Mouse (Mus musculus): ENCODE data around the gene Ccdc22. TPM values are rescaled to one million over a fixed set of nuclear protein-coding genes. Genes with fewer than 3 reads are reported as not detected.

Gene Ccdc22
- polyA plus RNA-seq, 1 experiment from 2014 or later: 36.1 TPM

- no peak overlapping the region for H3K9ac ChIP-seq (ENCODE audit: low read depth, low read length)
- H3K36me3 ChIP-seq (ENCODE audit: control insufficient read depth, insufficient read depth, low read length): no peaks in the 10 kb centered on the region
- no peak for ATAC-seq
- no peaks in the 10 kb centered on the region for H3K27me3 ChIP-seq (replicated peaks; ENCODE audit: control insufficient read depth, insufficient read depth, low read length)
- no peaks in the 10 kb centered on the region for H3K9me3 ChIP-seq (ENCODE audit: control insufficient read depth, low read length)
- no peaks in the 10 kb centered on the region for H3K4me1 ChIP-seq (ENCODE audit: control insufficient read depth, insufficient read depth, low read length)
- 80% methylated on average over 12 of the region's 12 CpGs for WGBS
- no peak overlapping the region for H3K27ac ChIP-seq (ENCODE audit: low read length)
- no peak overlapping the region for H3K4me3 ChIP-seq (ENCODE audit: low read length)
- no peak overlapping the region for H3K4me2 ChIP-seq (ENCODE audit: low read depth, low read length)
Measured at GRCm38 (mm10) chrX:7617889-7618551, 12.7 kb upstream of the Ccdc22 start.

- Histone ChIP-seq H3K9me3 (ENCODE audit: control insufficient read depth, low read length) (no peaks in the 10 kb centered on the region), H3K9ac (ENCODE audit: low read depth, low read length) (peak overlapping the region; percentile 49), H3K27me3 (replicated peaks; ENCODE audit: control insufficient read depth, insufficient read depth, low read length) (no peaks in the 10 kb centered on the region), H3K4me3 (ENCODE audit: low read length) (peak overlapping the region; percentile 44), H3K4me2 (ENCODE audit: low read depth, low read length) (peak overlapping the region; percentile 69), H3K4me1 (ENCODE audit: control insufficient read depth, insufficient read depth, low read length) (no peaks in the 10 kb centered on the region; the same call in 1 of the 2 replicates), H3K36me3 (ENCODE audit: control insufficient read depth, insufficient read depth, low read length) (no peaks in the 10 kb centered on the region), H3K27ac (ENCODE audit: low read length) (no peak overlapping the region)
- peak; percentile 23; the same call in 1 of the 2 replicates for ATAC-seq
- 18% methylated on average over 26 of the region's 26 CpGs for WGBS
Measured at GRCm38 (mm10) chrX:7610536-7611258, 5.4 kb upstream of the Ccdc22 start.

- Histone ChIP-seq H3K4me3 (ENCODE audit: low read length) (peak overlapping the region; percentile 44), H3K36me3 (ENCODE audit: control insufficient read depth, insufficient read depth, low read length) (no peaks in the 10 kb centered on the region), H3K4me1 (ENCODE audit: control insufficient read depth, insufficient read depth, low read length) (no peaks in the 10 kb centered on the region; the same call in 1 of the 2 replicates), H3K9me3 (ENCODE audit: control insufficient read depth, low read length) (no peaks in the 10 kb centered on the region), H3K9ac (ENCODE audit: low read depth, low read length) (peak overlapping the region; percentile 49), H3K27ac (ENCODE audit: low read length) (no peak overlapping the region), H3K4me2 (ENCODE audit: low read depth, low read length) (peak overlapping the region; percentile 69), H3K27me3 (replicated peaks; ENCODE audit: control insufficient read depth, insufficient read depth, low read length) (no peaks in the 10 kb centered on the region)
- ATAC-seq: no peak
- WGBS: 15% methylated on average over 21 of the region's 21 CpGs
Measured at GRCm38 (mm10) chrX:7610035-7610434, 4.7 kb upstream of the Ccdc22 start.

- Histone ChIP-seq H3K4me1 (ENCODE audit: control insufficient read depth, insufficient read depth, low read length) (no peaks in the 10 kb centered on the region; the same call in 1 of the 2 replicates), H3K36me3 (ENCODE audit: control insufficient read depth, insufficient read depth, low read length) (no peaks in the 10 kb centered on the region), H3K4me3 (ENCODE audit: low read length) (no peak within 1 kb of the TSS), H3K9ac (ENCODE audit: low read depth, low read length) (no peak within 1 kb of the TSS), H3K27me3 (replicated peaks; ENCODE audit: control insufficient read depth, insufficient read depth, low read length) (no peaks in the 10 kb centered on the region), H3K27ac (ENCODE audit: low read length) (no peak within 1 kb of the TSS), H3K4me2 (ENCODE audit: low read depth, low read length) (no peak within 1 kb of the TSS), H3K9me3 (ENCODE audit: control insufficient read depth, low read length) (no peaks in the 10 kb centered on the region)
- 75% methylated on average over 6 of the region's 6 CpGs for WGBS
- no peak for ATAC-seq
Measured at GRCm38 (mm10) chrX:7606783-7607182, 1.5 kb upstream of the Ccdc22 start, which contains the start of gene Cacna1f. Cacna1f (plus strand) TSS chrX:7607083.

GRCm38 (mm10) chrX:7605575-7605941 is 241 bp upstream of the Ccdc22 start:
- ATAC-seq: peak; percentile 44; the same call in 1 of the 2 replicates
- no peaks in the 10 kb centered on the region for H3K36me3 ChIP-seq (ENCODE audit: control insufficient read depth, insufficient read depth, low read length)
- 29% methylated on average over 8 of the region's 8 CpGs for WGBS
- no peak overlapping the region for H3K4me3 ChIP-seq (ENCODE audit: low read length)
- H3K27me3 ChIP-seq (replicated peaks; ENCODE audit: control insufficient read depth, insufficient read depth, low read length): no peaks in the 10 kb centered on the region
- no peaks in the 10 kb centered on the region for H3K9me3 ChIP-seq (ENCODE audit: control insufficient read depth, low read length)
- no peak overlapping the region for H3K27ac ChIP-seq (ENCODE audit: low read length)
- H3K9ac ChIP-seq (ENCODE audit: low read depth, low read length): no peak overlapping the region
- H3K4me2 ChIP-seq (ENCODE audit: low read depth, low read length): no peak overlapping the region
- no peaks in the 10 kb centered on the region; the same call in 1 of the 2 replicates for H3K4me1 ChIP-seq (ENCODE audit: control insufficient read depth, insufficient read depth, low read length)

- Histone ChIP-seq H3K4me3 (ENCODE audit: low read length) (no peak overlapping the region), H3K9me3 (ENCODE audit: control insufficient read depth, low read length) (no peaks in the 10 kb centered on the region), H3K27me3 (replicated peaks; ENCODE audit: control insufficient read depth, insufficient read depth, low read length) (no peaks in the 10 kb centered on the region), H3K9ac (ENCODE audit: low read depth, low read length) (no peak overlapping the region), H3K36me3 (ENCODE audit: control insufficient read depth, insufficient read depth, low read length) (no peaks in the 10 kb centered on the region), H3K4me2 (ENCODE audit: low read depth, low read length) (no peak overlapping the region), H3K27ac (ENCODE audit: low read length) (no peak overlapping the region), H3K4me1 (ENCODE audit: control insufficient read depth, insufficient read depth, low read length) (no peaks in the 10 kb centered on the region)
- WGBS: 90% methylated on average over 7 of the region's 7 CpGs
- ATAC-seq: 0 out of 2 replicates have a peak, but pooled peaks have one; percentile 10
Measured at GRCm38 (mm10) chrX:7604004-7604403, 1.3 kb downstream of the Ccdc22 start.

GRCm38 (mm10) chrX:7595371-7595770 is 9.9 kb downstream of the Ccdc22 start:
- Histone ChIP-seq H3K4me2 (ENCODE audit: low read depth, low read length) (no peak overlapping the region), H3K27ac (ENCODE audit: low read length) (no peak overlapping the region), H3K27me3 (replicated peaks; ENCODE audit: control insufficient read depth, insufficient read depth, low read length) (no peaks in the 10 kb centered on the region), H3K9me3 (ENCODE audit: control insufficient read depth, low read length) (no peaks in the 10 kb centered on the region), H3K4me3 (ENCODE audit: low read length) (no peak overlapping the region), H3K9ac (ENCODE audit: low read depth, low read length) (no peak overlapping the region), H3K4me1 (ENCODE audit: control insufficient read depth, insufficient read depth, low read length) (no peaks in the 10 kb centered on the region), H3K36me3 (ENCODE audit: control insufficient read depth, insufficient read depth, low read length) (0 out of 2 replicates have a peak, but pooled peaks cover 2% of the 10 kb centered on the region)
- WGBS: 79% methylated on average over 9 of the region's 9 CpGs
- ATAC-seq: no peak

- no peak overlapping the region for H3K4me2 ChIP-seq (ENCODE audit: low read depth, low read length)
- no peak for ATAC-seq
Measured at GRCm38 (mm10) chrX:7586356-7586755, 19.0 kb downstream of the Ccdc22 start.

GRCm38 (mm10) chrX:7583881-7584280 is 21.4 kb downstream of the Ccdc22 start:
- Histone ChIP-seq H3K36me3 (ENCODE audit: control insufficient read depth, insufficient read depth, low read length) (no peaks in the 10 kb centered on the region), H3K27ac (ENCODE audit: low read length) (no peak overlapping the region), H3K4me2 (ENCODE audit: low read depth, low read length) (no peak overlapping the region), H3K27me3 (replicated peaks; ENCODE audit: control insufficient read depth, insufficient read depth, low read length) (no peaks in the 10 kb centered on the region), H3K4me1 (ENCODE audit: control insufficient read depth, insufficient read depth, low read length) (no peaks in the 10 kb centered on the region), H3K9me3 (ENCODE audit: control insufficient read depth, low read length) (no peaks in the 10 kb centered on the region), H3K4me3 (ENCODE audit: low read length) (no peak overlapping the region), H3K9ac (ENCODE audit: low read depth, low read length) (no peak overlapping the region)
- WGBS: 94% methylated on average over 11 of the region's 11 CpGs
- ATAC-seq: no peak

More at GRCm38 (mm10) chrX:7586356-7586755, 19.0 kb downstream of the Ccdc22 start:
- Histone ChIP-seq H3K27me3 (replicated peaks; ENCODE audit: control insufficient read depth, insufficient read depth, low read length) (no peaks in the 10 kb centered on the region), H3K9ac (ENCODE audit: low read depth, low read length) (no peak overlapping the region), H3K27ac (ENCODE audit: low read length) (no peak overlapping the region), H3K9me3 (ENCODE audit: control insufficient read depth, low read length) (no peaks in the 10 kb centered on the region), H3K36me3 (ENCODE audit: control insufficient read depth, insufficient read depth, low read length) (no peaks in the 10 kb centered on the region), H3K4me3 (ENCODE audit: low read length) (no peak overlapping the region), H3K4me1 (ENCODE audit: control insufficient read depth, insufficient read depth, low read length) (no peaks in the 10 kb centered on the region)
- 95% methylated on average over 3 of the region's 5 CpGs for WGBS

Measured in intestine, embryonic 16.5 days (tissue).